Mouse (Mus musculus): ENCODE measurements around the gene Sema6c. TPM values are rescaled to one million over a fixed set of nuclear protein-coding genes. Genes with fewer than 3 reads are reported as not detected.

Gene Sema6c
- total and polyA plus RNA-seq, 2 experiments = 0.65 to 2.9 TPM

GRCm38 (mm10) chr3:95139586-95140288, 20.5 kb upstream of the Sema6c start:
- TF ChIP-seq CTCF (IDR thresholded peaks at IDR 0.05; ENCODE audit: low read depth, low read length) (no peak), POLR2A (IDR thresholded peaks at IDR 0.05; ENCODE audit: extremely low read depth, insufficient read depth, low read length) (no peak)
- Histone ChIP-seq H3K4me3 (ENCODE audit: insufficient read depth, low read depth, low read length) (peak overlapping the region; percentile 0), H3K79me2 (ENCODE audit: control insufficient read depth, insufficient read depth, low read length) (no peaks in the 10 kb centered on the region; the same call in 1 of the 2 replicates), H3K4me1 (ENCODE audit: control insufficient read depth, insufficient read depth, low read length) (peaks cover 10% of the 10 kb centered on the region; the same call in 1 of the 2 replicates), H3K27ac (replicated peaks; ENCODE audit: insufficient read depth, low read depth, low read length) (peak overlapping the region; percentile 68), H3K36me3 (ENCODE audit: control insufficient read depth, insufficient read depth, low read length) (no peaks in the 10 kb centered on the region), H3K9ac (ENCODE audit: low read depth, low read length) (peak overlapping the region; percentile 51), H3K27me3 (ENCODE audit: control insufficient read depth, insufficient read depth, low read length) (no peaks in the 10 kb centered on the region)
- peak; percentile 99 for DNase-seq (ENCODE audit: extremely low read depth, low read depth, low spot score)
- 42% methylated on average over 25 of the region's 25 CpGs for WGBS

- H3K27me3 ChIP-seq (ENCODE audit: control insufficient read depth, insufficient read depth, low read length) = no peaks in the 10 kb centered on the region
- peaks cover 10% of the 10 kb centered on the region; the same call in 1 of the 2 replicates for H3K4me1 ChIP-seq (ENCODE audit: control insufficient read depth, insufficient read depth, low read length)
- 54% methylated on average over 18 of the region's 18 CpGs for WGBS
- no peak for DNase-seq (ENCODE audit: extremely low read depth, low read depth, low spot score)
- no peak for TF ChIP-seq POLR2A (IDR thresholded peaks at IDR 0.05; ENCODE audit: extremely low read depth, insufficient read depth, low read length)
- no peak for TF ChIP-seq CTCF (IDR thresholded peaks at IDR 0.05; ENCODE audit: low read depth, low read length)
- peak overlapping the region; percentile 0; the same call in 1 of the 2 replicates for H3K4me3 ChIP-seq (ENCODE audit: insufficient read depth, low read depth, low read length)
- H3K9ac ChIP-seq (ENCODE audit: low read depth, low read length) = no peak overlapping the region
- peak overlapping the region; percentile 17 for H3K27ac ChIP-seq (replicated peaks; ENCODE audit: insufficient read depth, low read depth, low read length)
- H3K79me2 ChIP-seq (ENCODE audit: control insufficient read depth, insufficient read depth, low read length) = no peaks in the 10 kb centered on the region; the same call in 1 of the 2 replicates
- H3K36me3 ChIP-seq (ENCODE audit: control insufficient read depth, insufficient read depth, low read length) = no peaks in the 10 kb centered on the region
Observed at GRCm38 (mm10) chr3:95140289-95140595, 20.0 kb upstream of the Sema6c start.

GRCm38 (mm10) chr3:95140795-95141194, 19.5 kb upstream of the Sema6c start:
- no peaks in the 10 kb centered on the region for H3K27me3 ChIP-seq (ENCODE audit: control insufficient read depth, insufficient read depth, low read length)
- H3K79me2 ChIP-seq (ENCODE audit: control insufficient read depth, insufficient read depth, low read length) = no peaks in the 10 kb centered on the region
- 96% methylated on average over 6 of the region's 6 CpGs for WGBS
- TF ChIP-seq CTCF (IDR thresholded peaks at IDR 0.05; ENCODE audit: low read depth, low read length) = no peak
- no peak for TF ChIP-seq POLR2A (IDR thresholded peaks at IDR 0.05; ENCODE audit: extremely low read depth, insufficient read depth, low read length)
- H3K9ac ChIP-seq (ENCODE audit: low read depth, low read length) = no peak overlapping the region
- H3K4me1 ChIP-seq (ENCODE audit: control insufficient read depth, insufficient read depth, low read length) = peaks cover 6% of the 10 kb centered on the region; the same call in 1 of the 2 replicates
- H3K36me3 ChIP-seq (ENCODE audit: control insufficient read depth, insufficient read depth, low read length) = no peaks in the 10 kb centered on the region
- H3K4me3 ChIP-seq (ENCODE audit: insufficient read depth, low read depth, low read length) = no peak overlapping the region
- H3K27ac ChIP-seq (replicated peaks; ENCODE audit: insufficient read depth, low read depth, low read length) = peak overlapping the region; percentile 17; the same call in 1 of the 2 replicates
- DNase-seq (ENCODE audit: extremely low read depth, low read depth, low spot score) = no peak

- H3K36me3 ChIP-seq (ENCODE audit: control insufficient read depth, insufficient read depth, low read length) = no peaks in the 10 kb centered on the region
- peak overlapping the region; percentile 48; the same call in 1 of the 2 replicates for H3K27ac ChIP-seq (replicated peaks; ENCODE audit: insufficient read depth, low read depth, low read length)
- peak overlapping the region; percentile 51 for H3K9ac ChIP-seq (ENCODE audit: low read depth, low read length)
- peaks cover 6% of the 10 kb centered on the region; the same call in 1 of the 2 replicates for H3K4me1 ChIP-seq (ENCODE audit: control insufficient read depth, insufficient read depth, low read length)
- TF ChIP-seq CTCF (IDR thresholded peaks at IDR 0.05; ENCODE audit: low read depth, low read length) (no peak), POLR2A (IDR thresholded peaks at IDR 0.05; ENCODE audit: extremely low read depth, insufficient read depth, low read length) (no peak)
- no peak for DNase-seq (ENCODE audit: extremely low read depth, low read depth, low spot score)
- 95% methylated on average over 9 of the region's 9 CpGs for WGBS
- no peaks in the 10 kb centered on the region for H3K79me2 ChIP-seq (ENCODE audit: control insufficient read depth, insufficient read depth, low read length)
- peak overlapping the region; percentile 52 for H3K4me3 ChIP-seq (ENCODE audit: insufficient read depth, low read depth, low read length)
- no peaks in the 10 kb centered on the region for H3K27me3 ChIP-seq (ENCODE audit: control insufficient read depth, insufficient read depth, low read length)
Observed at GRCm38 (mm10) chr3:95141474-95141873, 18.8 kb upstream of the Sema6c start.

GRCm38 (mm10) chr3:95141952-95142616, 18.2 kb upstream of the Sema6c start, which contains the start of gene Tnfaip8l2:
TSS of gene Tnfaip8l2 (minus strand) at chr3:95142360.
- Histone ChIP-seq H3K4me3 (ENCODE audit: insufficient read depth, low read depth, low read length) (peak within 1 kb of the TSS; percentile 52), H3K27me3 (ENCODE audit: control insufficient read depth, insufficient read depth, low read length) (no peaks in the 10 kb centered on the region), H3K27ac (replicated peaks; ENCODE audit: insufficient read depth, low read depth, low read length) (peak within 1 kb of the TSS; percentile 48; the same call in 1 of the 2 replicates), H3K9ac (ENCODE audit: low read depth, low read length) (peak within 1 kb of the TSS; percentile 51), H3K4me1 (ENCODE audit: control insufficient read depth, insufficient read depth, low read length) (peaks cover 6% of the 10 kb centered on the region; the same call in 1 of the 2 replicates), H3K79me2 (ENCODE audit: control insufficient read depth, insufficient read depth, low read length) (no peaks in the 10 kb centered on the region), H3K36me3 (ENCODE audit: control insufficient read depth, insufficient read depth, low read length) (no peaks in the 10 kb centered on the region)
- TF ChIP-seq CTCF (IDR thresholded peaks at IDR 0.05; ENCODE audit: low read depth, low read length) (no peak), POLR2A (IDR thresholded peaks at IDR 0.05; ENCODE audit: extremely low read depth, insufficient read depth, low read length) (no peak)
- DNase-seq (ENCODE audit: extremely low read depth, low read depth, low spot score) = no peak
- WGBS = 84% methylated on average over 10 of the region's 10 CpGs

Data from liver, adult 2 months (tissue).